In genomic region chr16:48190399-48190798, GRCm38 (mm10) we compare ENCODE assay signal across 9 mouse cellular contexts.
DNase-seq lines count a peak whose midpoint lies in the region; ATAC-seq lines count a peak whose summit lies in the region.
"Had no signal": no experiment of that assay in that cellular context is flagged by ENCODE, and none has a peak within 500 bp of the region (broad histone marks: within the 10 kb centered on the region; RNA-seq: fewer than 3 reads in every experiment).

No protein-coding gene starts in this region.

- H3K9me3 ChIP-seq in hindbrain, embryonic 13.5 days = no peaks in the 10 kb centered on the region
- no peaks in the 10 kb centered on the region for H3K9me3 ChIP-seq in midbrain, embryonic 15.5 days
- H3K9me3 ChIP-seq: liver, embryonic 15.5 days had no signal

- 68% methylated on average over 12 of the region's 12 CpGs for WGBS in hindbrain, embryonic 13.5 days
- 78% methylated on average over 12 of the region's 12 CpGs for WGBS in midbrain, embryonic 15.5 days

- no peak overlapping the region for H3K4me2 ChIP-seq in hindbrain, embryonic 13.5 days
- H3K4me2 ChIP-seq in midbrain, embryonic 15.5 days = no peak overlapping the region
- H3K4me2 ChIP-seq: liver, embryonic 15.5 days had no signal

- H3K4me3 ChIP-seq in hindbrain, embryonic 13.5 days = no peak overlapping the region
- no peak overlapping the region for H3K4me3 ChIP-seq in midbrain, embryonic 15.5 days
- H3K4me3 ChIP-seq: liver, embryonic 15.5 days had no signal

- no peaks in the 10 kb centered on the region for H3K4me1 ChIP-seq in hindbrain, embryonic 13.5 days (replicated peaks)
- H3K4me1 ChIP-seq in midbrain, embryonic 15.5 days = no peaks in the 10 kb centered on the region
- H3K4me1 ChIP-seq: liver, embryonic 15.5 days had no signal

- H3K36me3 ChIP-seq in hindbrain, embryonic 13.5 days = no peaks in the 10 kb centered on the region
- no peaks in the 10 kb centered on the region for H3K36me3 ChIP-seq in midbrain, embryonic 15.5 days (replicated peaks)
- H3K36me3 ChIP-seq: liver, embryonic 15.5 days had no signal

- no peaks in the 10 kb centered on the region for H3K27me3 ChIP-seq in hindbrain, embryonic 13.5 days
- H3K27me3 ChIP-seq in midbrain, embryonic 15.5 days (replicated peaks) = no peaks in the 10 kb centered on the region
- H3K27me3 ChIP-seq: liver, embryonic 15.5 days had no signal

- no peak overlapping the region for H3K9ac ChIP-seq in hindbrain, embryonic 13.5 days
- H3K9ac ChIP-seq in midbrain, embryonic 15.5 days = no peak overlapping the region
- H3K9ac ChIP-seq: liver, embryonic 15.5 days had no signal

- peak; percentile 4 to 11 for DNase-seq in layer of hippocampus, postnatal 10 days (ENCODE audit: low spot score in 2 of 2)
- no peak for DNase-seq in layer of hippocampus, postnatal 36 days
- peak; percentile 15 to 16 for DNase-seq in adrenal gland, postnatal 36 days
- no peak for DNase-seq in MN1 (ENCODE audit: low spot score)

- H3K27ac ChIP-seq in hindbrain, embryonic 13.5 days = no peak overlapping the region
- H3K27ac ChIP-seq in midbrain, embryonic 15.5 days = no peak overlapping the region
- H3K27ac ChIP-seq: liver, embryonic 15.5 days; stomach, postnatal 0 days had no signal

- peak; percentile 32; the same call in 1 of the 2 replicates for ATAC-seq in hindbrain, embryonic 13.5 days (ENCODE audit: low FRiP score)
- ATAC-seq in midbrain, embryonic 15.5 days (replicated peaks) = 0 out of 2 replicates have a peak, but pooled peaks have one; percentile 42
- no peak for ATAC-seq in megakaryocyte progenitor cell, adult 5-6 weeks (replicated peaks; ENCODE audit: poor library complexity)

Comparison
In these comparisons a context has a peak if more than half of its experiments do, and no peak if none do; other contexts are left out.
1. DNase-seq: peak in layer of hippocampus, postnatal 10 days (2 of 2) and adrenal gland, postnatal 36 days (2 of 2); none in layer of hippocampus, postnatal 36 days (0 of 2) and MN1 (single experiment).